Mouse (Mus musculus) megakaryocyte, embryonic 14.5 days (primary cell): ENCODE measurements around the gene Rnf38. TPM values are rescaled to one million over a fixed set of nuclear protein-coding genes. Genes with fewer than 3 reads are reported as not detected.

Source experiments
- H3K27me3 ChIP-seq: replicated peaks from 2 replicates; pipeline ENCODE3; 2012; ENCODE audit warnings: inconsistent platforms
- H3K36me3 ChIP-seq: replicated peaks from 2 replicates; pipeline ENCODE3; 2012; ENCODE audit warnings: low read length, inconsistent platforms, mixed read lengths
- H3K4me1 ChIP-seq: 2 replicates; pipeline ENCODE4 v1.6.1; 2012; ENCODE audit warnings: inconsistent platforms
- H3K4me3 ChIP-seq: replicated peaks from 2 replicates; pipeline ENCODE3; 2012; ENCODE audit warnings: moderate library complexity, mild to moderate bottlenecking, inconsistent platforms
- H3K9me3 ChIP-seq: 2 replicates; pipeline ENCODE4 v1.6.1; 2012; ENCODE audit warnings: inconsistent platforms
- FLI1 ChIP-seq: IDR thresholded peaks from 2 replicates; pipeline ENCODE4 v1.6.1; 2012; ENCODE audit warnings: low read length, inconsistent platforms, mixed read lengths
- GATA1 ChIP-seq: IDR thresholded peaks from 3 replicates; pipeline ENCODE4 v1.6.1; 2012; ENCODE audit warnings: mixed read lengths, low read length, inconsistent platforms, borderline replicate concordance
- polyA plus RNA-seq: library from polyadenylated mRNA; stranded (reverse); fragments of >175 nt; gene quantifications from 2 replicates; pipeline ENCODE4 v1.2.3, GENCODE M21; 2012; ENCODE audit warnings: low replicate concordance; ENCODE audit not compliant: insufficient read depth

Gene Rnf38
- polyA plus RNA-seq, 1 experiment = 5.3 TPM

- no peak for TF ChIP-seq GATA1
- TF ChIP-seq FLI1 = no peak
- Histone ChIP-seq H3K9me3 (no peaks in the 10 kb centered on the region), H3K36me3 (no peaks in the 10 kb centered on the region), H3K27me3 (no peaks in the 10 kb centered on the region), H3K4me3 (peak overlapping the region; percentile 98), H3K4me1 (peaks cover 32% of the 10 kb centered on the region)
Measured at GRCm38 (mm10) chr4:44232771-44233712, 547 bp downstream of the Rnf38 start.

GRCm38 (mm10) chr4:44225128-44225527 lies 8.5 kb downstream of the Rnf38 start:
- Histone ChIP-seq H3K27me3 (peaks cover 2% of the 10 kb centered on the region), H3K4me3 (no peak overlapping the region), H3K9me3 (no peaks in the 10 kb centered on the region), H3K36me3 (no peaks in the 10 kb centered on the region), H3K4me1 (peaks cover 4% of the 10 kb centered on the region; the same call in 1 of the 2 replicates)
- no peak for TF ChIP-seq GATA1
- TF ChIP-seq FLI1 = no peak

- peaks cover 4% of the 10 kb centered on the region; the same call in 1 of the 2 replicates for H3K4me1 ChIP-seq
- no peak for TF ChIP-seq FLI1
- TF ChIP-seq GATA1 = no peak
Measured at GRCm38 (mm10) chr4:44224141-44224540, 9.4 kb downstream of the Rnf38 start.

GRCm38 (mm10) chr4:44223444-44223843 lies 10.1 kb downstream of the Rnf38 start:
- no peaks in the 10 kb centered on the region for H3K9me3 ChIP-seq
- H3K4me3 ChIP-seq = no peak overlapping the region
- no peak for TF ChIP-seq FLI1
- no peak for TF ChIP-seq GATA1
- peaks cover 2% of the 10 kb centered on the region for H3K27me3 ChIP-seq
- 0 out of 2 replicates have a peak, but pooled peaks cover under 1% of the 10 kb centered on the region for H3K4me1 ChIP-seq
- no peaks in the 10 kb centered on the region for H3K36me3 ChIP-seq

More at GRCm38 (mm10) chr4:44224141-44224540, 9.4 kb downstream of the Rnf38 start:
- Histone ChIP-seq H3K4me3 (no peak overlapping the region), H3K36me3 (no peaks in the 10 kb centered on the region), H3K9me3 (no peaks in the 10 kb centered on the region), H3K27me3 (peaks cover 2% of the 10 kb centered on the region)

GRCm38 (mm10) chr4:44216797-44217442 lies 16.7 kb downstream of the Rnf38 start:
- Histone ChIP-seq H3K9me3 (no peaks in the 10 kb centered on the region), H3K36me3 (no peaks in the 10 kb centered on the region), H3K27me3 (no peaks in the 10 kb centered on the region), H3K4me1 (peaks cover 8% of the 10 kb centered on the region; the same call in 1 of the 2 replicates), H3K4me3 (no peak overlapping the region)
- TF ChIP-seq FLI1 (no peak), GATA1 (no peak)

GRCm38 (mm10) chr4:44199968-44200367 lies 33.6 kb downstream of the Rnf38 start:
- H3K4me3 ChIP-seq = no peak overlapping the region
- H3K9me3 ChIP-seq = no peaks in the 10 kb centered on the region
- no peaks in the 10 kb centered on the region for H3K27me3 ChIP-seq
- H3K4me1 ChIP-seq = peaks cover 7% of the 10 kb centered on the region; the same call in 1 of the 2 replicates
- TF ChIP-seq FLI1 (no peak), GATA1 (no peak)
- H3K36me3 ChIP-seq = no peaks in the 10 kb centered on the region

- Histone ChIP-seq H3K4me1 (no peaks in the 10 kb centered on the region), H3K36me3 (no peaks in the 10 kb centered on the region), H3K4me3 (no peak overlapping the region), H3K27me3 (no peaks in the 10 kb centered on the region), H3K9me3 (no peaks in the 10 kb centered on the region)
- TF ChIP-seq GATA1 (no peak), FLI1 (no peak)
Measured at GRCm38 (mm10) chr4:44187431-44187830, 46.2 kb downstream of the Rnf38 start.

- no peak for TF ChIP-seq GATA1
- no peak for TF ChIP-seq FLI1
- Histone ChIP-seq H3K9me3 (no peaks in the 10 kb centered on the region), H3K4me3 (no peak overlapping the region), H3K36me3 (no peaks in the 10 kb centered on the region), H3K27me3 (no peaks in the 10 kb centered on the region), H3K4me1 (peaks cover 12% of the 10 kb centered on the region)
Measured at GRCm38 (mm10) chr4:44183862-44184261, 49.7 kb downstream of the Rnf38 start.

- H3K4me3 ChIP-seq = no peak overlapping the region
- TF ChIP-seq GATA1 (no peak), FLI1 (no peak)
- peaks cover 2% of the 10 kb centered on the region for H3K27me3 ChIP-seq
- H3K36me3 ChIP-seq = no peaks in the 10 kb centered on the region
- no peaks in the 10 kb centered on the region for H3K9me3 ChIP-seq
- peaks cover 12% of the 10 kb centered on the region for H3K4me1 ChIP-seq
Measured at GRCm38 (mm10) chr4:44179748-44180147, 53.8 kb downstream of the Rnf38 start.

- Histone ChIP-seq H3K9me3 (no peaks in the 10 kb centered on the region), H3K27me3 (peaks cover 2% of the 10 kb centered on the region), H3K4me3 (no peak overlapping the region), H3K36me3 (no peaks in the 10 kb centered on the region), H3K4me1 (peaks cover 22% of the 10 kb centered on the region)
- TF ChIP-seq FLI1 = no peak
- TF ChIP-seq GATA1 = no peak
Measured at GRCm38 (mm10) chr4:44173177-44173576, 60.4 kb downstream of the Rnf38 start.
